Mouse (Mus musculus) heart, embryonic 10.5 days (tissue): ENCODE results near the gene C9orf72. TPM values are rescaled to one million over a fixed set of nuclear protein-coding genes. Genes with fewer than 3 reads are reported as not detected.

Experiments used
- DNase-seq: peaks from one replicate; pipeline ENCODE4 v3.0.0-alpha.2; 2017; ENCODE audit warnings: low spot score
- H3K27ac ChIP-seq: fragments of 300-500 bp; sonication (generic); 2 replicates; pipeline ENCODE4 v1.5.1; 2016; ENCODE audit warnings: mild to moderate bottlenecking
- H3K27me3 ChIP-seq: fragments of 300-500 bp; sonication (generic); 2 replicates; pipeline ENCODE4 v1.6.1; 2016; ENCODE audit warnings: mild to moderate bottlenecking; ENCODE audit not compliant: poor library complexity, insufficient read depth, severe bottlenecking
- H3K36me3 ChIP-seq: fragments of 300-500 bp; sonication (generic); 2 replicates; pipeline ENCODE4 v1.6.1; 2016; ENCODE audit warnings: mild to moderate bottlenecking, moderate library complexity
- H3K4me1 ChIP-seq: fragments of 300-500 bp; sonication (generic); 2 replicates; pipeline ENCODE4 v1.6.1; 2016; ENCODE audit warnings: mild to moderate bottlenecking
- H3K4me3 ChIP-seq: fragments of 300-500 bp; sonication (generic); 2 replicates; pipeline ENCODE4 v1.5.1; 2016; ENCODE audit warnings: mild to moderate bottlenecking, moderate library complexity
- H3K9me3 ChIP-seq: fragments of 300-500 bp; sonication (generic); 2 replicates; pipeline ENCODE4 v1.6.1; 2016; ENCODE audit warnings: mild to moderate bottlenecking, moderate library complexity
- WGBS: fragments of 180-500 bp; shearing (Covaris S2); methylation state at CpG from one replicate; pipeline ENCODE4 v1.1.7; 2016; 5-methylcytosine and 5-hydroxymethylcytosine counted together
- polyA plus RNA-seq: library from polyadenylated mRNA; unstranded; fragments of >200 nt; fragmentation: Nextera tagmentation; extraction: Ambion mirVana; gene quantifications from 2 replicates; pipeline ENCODE4 v1.2.1, GENCODE M21; 2016

C9orf72 gene
- polyA plus RNA-seq, 1 experiment from 2014 or later, result 14.7 TPM

- Histone ChIP-seq H3K9me3 (no peaks in the 10 kb centered on the region), H3K27ac (no peak overlapping the region), H3K36me3 (no peaks in the 10 kb centered on the region), H3K4me3 (no peak overlapping the region), H3K4me1 (no peaks in the 10 kb centered on the region), H3K27me3 (no peaks in the 10 kb centered on the region)
- WGBS, result 81% methylated on average over 10 of the region's 10 CpGs
- DNase-seq, result no peak
Observed at GRCm38 (mm10) chr4:35145726-35146125, 80.2 kb downstream of the C9orf72 start.

- H3K9me3 ChIP-seq, result no peaks in the 10 kb centered on the region
- no peaks in the 10 kb centered on the region for H3K4me1 ChIP-seq
- no peak overlapping the region for H3K27ac ChIP-seq
- no peaks in the 10 kb centered on the region for H3K27me3 ChIP-seq
- no peak for DNase-seq
- 69% methylated on average over 12 of the region's 12 CpGs for WGBS
- no peak overlapping the region for H3K4me3 ChIP-seq
- no peaks in the 10 kb centered on the region for H3K36me3 ChIP-seq
Observed at GRCm38 (mm10) chr4:35143472-35144102, 82.4 kb downstream of the C9orf72 start.

Other genes starting within 250 kb of the C9orf72 start
- 0.25 and 0.28 TPM in 2 replicates for gene Ifnk, start 74.1 kb downstream of the C9orf72 start, polyA plus RNA-seq
- 4.8 and 7.2 TPM in 2 replicates for gene Mob3b, start 68.7 kb downstream of the C9orf72 start, polyA plus RNA-seq